Mouse (Mus musculus): ENCODE data around the gene Gcc2.
"Not testable (repeated sequence)": the region's sequence is repeated elsewhere in the genome, so short reads cannot be mapped to it uniquely, and the experiment has no call there.

Gcc2 gene

GRCm38 (mm10) chr10:58323028-58323991 lies 68.0 kb downstream of the Gcc2 start, which contains the start of gene Lims1:
Lims1 (plus strand) TSS chr10:58323466.
- peak; percentile 95 to 97 for DNase-seq (ENCODE audit: low spot score in 2 of 2)

- no peak for DNase-seq (ENCODE audit: low spot score in 2 of 2)
Measured at GRCm38 (mm10) chr10:58326271-58326670, 71.0 kb downstream of the Gcc2 start.

- DNase-seq (ENCODE audit: low spot score in 2 of 2), result not testable (repeated sequence)
Measured at GRCm38 (mm10) chr10:58327836-58328235, 72.5 kb downstream of the Gcc2 start.

GRCm38 (mm10) chr10:58328517-58329108 lies 73.3 kb downstream of the Gcc2 start:
- DNase-seq (ENCODE audit: low spot score in 2 of 2), result no peak

GRCm38 (mm10) chr10:58330635-58331034 lies 75.3 kb downstream of the Gcc2 start:
- DNase-seq (ENCODE audit: low spot score in 2 of 2), result no peak

- DNase-seq (ENCODE audit: low spot score in 2 of 2), result no peak
Measured at GRCm38 (mm10) chr10:58331741-58332140, 76.4 kb downstream of the Gcc2 start.

GRCm38 (mm10) chr10:58333414-58333813 lies 78.1 kb downstream of the Gcc2 start:
- no peak for DNase-seq (ENCODE audit: low spot score in 2 of 2)

GRCm38 (mm10) chr10:58336156-58336555 lies 80.9 kb downstream of the Gcc2 start:
- no peak for DNase-seq (ENCODE audit: low spot score in 2 of 2)

- DNase-seq (ENCODE audit: low spot score in 2 of 2), result not testable (repeated sequence)
Measured at GRCm38 (mm10) chr10:58337091-58337490, 81.8 kb downstream of the Gcc2 start.

- DNase-seq (ENCODE audit: low spot score in 2 of 2), result no peak
Measured at GRCm38 (mm10) chr10:58338590-58338989, 83.3 kb downstream of the Gcc2 start.

- DNase-seq (ENCODE audit: low spot score in 2 of 2), result no peak
Measured at GRCm38 (mm10) chr10:58341685-58342084, 86.4 kb downstream of the Gcc2 start.

- DNase-seq (ENCODE audit: low spot score in 2 of 2), result no peak
Measured at GRCm38 (mm10) chr10:58342199-58342598, 86.9 kb downstream of the Gcc2 start.

GRCm38 (mm10) chr10:58343552-58343951 lies 88.3 kb downstream of the Gcc2 start:
- DNase-seq (ENCODE audit: low spot score in 2 of 2), result no peak

- DNase-seq (ENCODE audit: low spot score in 2 of 2), result no peak
Measured at GRCm38 (mm10) chr10:58350600-58350999, 95.3 kb downstream of the Gcc2 start.

GRCm38 (mm10) chr10:58351670-58352069 lies 96.4 kb downstream of the Gcc2 start:
- no peak for DNase-seq (ENCODE audit: low spot score in 2 of 2)

GRCm38 (mm10) chr10:58352364-58352763 lies 97.1 kb downstream of the Gcc2 start:
- DNase-seq (ENCODE audit: low spot score in 2 of 2), result no peak

GRCm38 (mm10) chr10:58354561-58354960 lies 99.3 kb downstream of the Gcc2 start:
- no peak for DNase-seq (ENCODE audit: low spot score in 2 of 2)

All from frontal cortex, postnatal 10 days (tissue).